Comparison of ENCODE assay signal across 18 mouse cellular contexts in the genomic region with DNA sequence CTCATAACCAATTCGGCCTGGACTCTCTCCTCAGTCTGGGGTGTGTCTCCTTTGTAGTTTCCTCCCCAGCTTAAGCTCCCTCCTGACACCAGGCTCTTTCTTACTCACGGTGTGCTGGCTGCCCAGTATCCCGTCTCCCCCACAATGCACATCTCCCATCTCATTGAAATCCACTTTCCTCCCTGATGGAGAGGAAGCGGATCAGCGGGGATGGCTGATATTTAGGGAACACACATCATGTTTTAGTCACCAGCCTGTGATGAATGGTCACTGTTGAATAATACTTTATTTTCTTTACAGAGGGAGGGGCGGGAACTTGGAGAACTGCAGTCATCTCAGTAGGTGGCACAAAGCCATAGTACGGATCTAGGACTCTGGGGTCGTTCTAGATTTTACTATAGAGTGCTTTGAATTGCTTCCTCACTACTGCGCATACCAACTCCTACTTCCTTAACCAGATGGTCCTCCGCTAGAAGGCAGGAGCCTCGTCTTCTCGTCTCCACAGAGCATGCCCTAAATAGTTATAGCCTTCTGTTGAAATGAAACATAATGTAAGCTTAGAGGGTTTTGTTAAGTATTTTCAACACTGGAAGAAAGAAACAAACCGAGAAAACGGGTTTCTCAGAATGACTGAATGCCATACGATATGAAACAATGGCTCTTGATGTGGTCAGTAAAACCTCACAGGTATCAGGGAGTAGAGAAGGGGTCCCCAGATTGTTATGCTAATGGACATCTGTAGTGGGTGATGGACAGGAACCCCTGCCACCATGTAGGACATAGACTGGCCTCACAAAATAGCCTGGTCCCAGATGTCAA.
DNase-seq lines count a peak whose midpoint lies in the region; ATAC-seq and TF ChIP-seq lines count a peak whose summit lies in the region.
"Had no signal": no experiment of that assay in that cellular context is flagged by ENCODE, and none has a peak within 500 bp of the region (broad histone marks: within the 10 kb centered on the region; RNA-seq: fewer than 3 reads in every experiment).

No protein-coding gene starts in this region.

- H3K4me1 ChIP-seq in forebrain, postnatal 0 days (ENCODE audit: insufficient read depth): no peaks in the 10 kb centered on the region; the same call in 1 of the 2 replicates
- peaks cover 8% of the 10 kb centered on the region; the same call in 1 of the 2 replicates for H3K4me1 ChIP-seq in forebrain, embryonic 10.5 days
- no peaks in the 10 kb centered on the region for H3K4me1 ChIP-seq in kidney, embryonic 15.5 days
- peaks cover 5% of the 10 kb centered on the region; the same call in 1 of the 2 replicates for H3K4me1 ChIP-seq in midbrain, embryonic 15.5 days
- H3K4me1 ChIP-seq: embryonic facial prominence, embryonic 15.5 days; midbrain, embryonic 12.5 days had no signal

- no peaks in the 10 kb centered on the region for H3K9me3 ChIP-seq in forebrain, postnatal 0 days (ENCODE audit: low read length)
- no peaks in the 10 kb centered on the region for H3K9me3 ChIP-seq in forebrain, embryonic 10.5 days
- no peaks in the 10 kb centered on the region for H3K9me3 ChIP-seq in kidney, embryonic 15.5 days (replicated peaks)
- H3K9me3 ChIP-seq in midbrain, embryonic 15.5 days: no peaks in the 10 kb centered on the region
- H3K9me3 ChIP-seq: embryonic facial prominence, embryonic 15.5 days; forebrain, embryonic 13.5 days; limb, embryonic 15.5 days; midbrain, embryonic 12.5 days had no signal

- H3K4me2 ChIP-seq in forebrain, postnatal 0 days (ENCODE audit: low read depth): no peak overlapping the region
- H3K4me2 ChIP-seq in kidney, embryonic 15.5 days: no peak overlapping the region
- no peak overlapping the region for H3K4me2 ChIP-seq in midbrain, embryonic 15.5 days
- H3K4me2 ChIP-seq: embryonic facial prominence, embryonic 15.5 days; forebrain, embryonic 13.5 days; limb, embryonic 15.5 days; midbrain, embryonic 12.5 days had no signal

- DNase-seq in forebrain, postnatal 0 days: no peak
- DNase-seq in forebrain, embryonic 10.5 days (ENCODE audit: extremely low spot score, low spot score): no peak
- DNase-seq in kidney, postnatal 14 days: peak; percentile 22
- peak; percentile 30 to 38 for DNase-seq in right cerebral cortex, adult 2 months (ENCODE audit: low spot score in 2 of 2)
- no peak for DNase-seq in right cerebral cortex, postnatal 14 days
- DNase-seq: cerebellum, adult 8-10 months; heart, postnatal 10 days; lung, adult 18-20 months had no signal

- H3K27ac ChIP-seq in forebrain, postnatal 0 days (ENCODE audit: low read depth, low read length): no peak overlapping the region
- H3K27ac ChIP-seq in forebrain, embryonic 10.5 days: no peak overlapping the region
- H3K27ac ChIP-seq in kidney, embryonic 15.5 days: no peak overlapping the region
- no peak overlapping the region for H3K27ac ChIP-seq in midbrain, embryonic 15.5 days
- H3K27ac ChIP-seq: embryonic facial prominence, embryonic 15.5 days; forebrain, embryonic 13.5 days; hindbrain, postnatal 0 days; kidney, postnatal 0 days; limb, embryonic 15.5 days; macrophage; midbrain, embryonic 12.5 days had no signal

- H3K27me3 ChIP-seq in forebrain, postnatal 0 days (ENCODE audit: insufficient read depth, low read length): no peaks in the 10 kb centered on the region
- H3K27me3 ChIP-seq in forebrain, embryonic 10.5 days (ENCODE audit: poor library complexity, severe bottlenecking): no peaks in the 10 kb centered on the region
- no peaks in the 10 kb centered on the region for H3K27me3 ChIP-seq in kidney, embryonic 15.5 days
- H3K27me3 ChIP-seq in midbrain, embryonic 15.5 days (replicated peaks): no peaks in the 10 kb centered on the region
- H3K27me3 ChIP-seq: embryonic facial prominence, embryonic 15.5 days; limb, embryonic 15.5 days; midbrain, embryonic 12.5 days had no signal

- H3K9ac ChIP-seq in forebrain, postnatal 0 days: no peak overlapping the region
- no peak overlapping the region for H3K9ac ChIP-seq in kidney, embryonic 15.5 days
- H3K9ac ChIP-seq in midbrain, embryonic 15.5 days: no peak overlapping the region
- H3K9ac ChIP-seq: embryonic facial prominence, embryonic 15.5 days; forebrain, embryonic 13.5 days; limb, embryonic 15.5 days; midbrain, embryonic 12.5 days had no signal

- TF ChIP-seq CTCF in forebrain, postnatal 0 days (IDR thresholded peaks at IDR 0.05; ENCODE audit: low read depth): no peak

- no peak overlapping the region for H3K4me3 ChIP-seq in forebrain, postnatal 0 days (ENCODE audit: low read depth, low read length)
- H3K4me3 ChIP-seq in forebrain, embryonic 10.5 days: no peak overlapping the region
- H3K4me3 ChIP-seq in kidney, embryonic 15.5 days (replicated peaks): no peak overlapping the region
- H3K4me3 ChIP-seq in midbrain, embryonic 15.5 days: no peak overlapping the region
- H3K4me3 ChIP-seq: embryonic facial prominence, embryonic 15.5 days; forebrain, embryonic 13.5 days; limb, embryonic 15.5 days; midbrain, embryonic 12.5 days had no signal

- 66% methylated on average over 15 of the region's 15 CpGs for WGBS in forebrain, postnatal 0 days
- 85% methylated on average over 15 of the region's 15 CpGs for WGBS in forebrain, embryonic 10.5 days
- 74% methylated on average over 15 of the region's 15 CpGs for WGBS in kidney, embryonic 15.5 days
- 81% methylated on average over 15 of the region's 15 CpGs for WGBS in midbrain, embryonic 15.5 days

- ATAC-seq in forebrain, postnatal 0 days: peak; percentile 54
- no peak for ATAC-seq in kidney, embryonic 15.5 days (replicated peaks; ENCODE audit: low FRiP score)
- no peak for ATAC-seq in CD4-positive, CD25-positive, alpha-beta regulatory T cell, adult 4 months
- no peak for ATAC-seq in midbrain, embryonic 15.5 days (replicated peaks)
- ATAC-seq: forebrain, embryonic 13.5 days; hindbrain, postnatal 0 days had no signal

- no peaks in the 10 kb centered on the region for H3K36me3 ChIP-seq in forebrain, postnatal 0 days (ENCODE audit: insufficient read depth)
- H3K36me3 ChIP-seq in forebrain, embryonic 10.5 days (replicated peaks): no peaks in the 10 kb centered on the region
- H3K36me3 ChIP-seq in kidney, embryonic 15.5 days: no peaks in the 10 kb centered on the region
- H3K36me3 ChIP-seq in midbrain, embryonic 15.5 days (replicated peaks): no peaks in the 10 kb centered on the region
- H3K36me3 ChIP-seq: embryonic facial prominence, embryonic 15.5 days; limb, embryonic 15.5 days; midbrain, embryonic 12.5 days had no signal

Comparison
In these comparisons a context has a peak if more than half of its experiments do, and no peak if none do; other contexts are left out.
1. DNase-seq: peak in kidney, postnatal 14 days (single experiment) and right cerebral cortex, adult 2 months (2 of 2); none in forebrain, postnatal 0 days (single experiment), forebrain, embryonic 10.5 days (single experiment) and right cerebral cortex, postnatal 14 days (single experiment).